Mouse (Mus musculus): ENCODE data around the gene Slc35b2.

Slc35b2 gene

DNA sequence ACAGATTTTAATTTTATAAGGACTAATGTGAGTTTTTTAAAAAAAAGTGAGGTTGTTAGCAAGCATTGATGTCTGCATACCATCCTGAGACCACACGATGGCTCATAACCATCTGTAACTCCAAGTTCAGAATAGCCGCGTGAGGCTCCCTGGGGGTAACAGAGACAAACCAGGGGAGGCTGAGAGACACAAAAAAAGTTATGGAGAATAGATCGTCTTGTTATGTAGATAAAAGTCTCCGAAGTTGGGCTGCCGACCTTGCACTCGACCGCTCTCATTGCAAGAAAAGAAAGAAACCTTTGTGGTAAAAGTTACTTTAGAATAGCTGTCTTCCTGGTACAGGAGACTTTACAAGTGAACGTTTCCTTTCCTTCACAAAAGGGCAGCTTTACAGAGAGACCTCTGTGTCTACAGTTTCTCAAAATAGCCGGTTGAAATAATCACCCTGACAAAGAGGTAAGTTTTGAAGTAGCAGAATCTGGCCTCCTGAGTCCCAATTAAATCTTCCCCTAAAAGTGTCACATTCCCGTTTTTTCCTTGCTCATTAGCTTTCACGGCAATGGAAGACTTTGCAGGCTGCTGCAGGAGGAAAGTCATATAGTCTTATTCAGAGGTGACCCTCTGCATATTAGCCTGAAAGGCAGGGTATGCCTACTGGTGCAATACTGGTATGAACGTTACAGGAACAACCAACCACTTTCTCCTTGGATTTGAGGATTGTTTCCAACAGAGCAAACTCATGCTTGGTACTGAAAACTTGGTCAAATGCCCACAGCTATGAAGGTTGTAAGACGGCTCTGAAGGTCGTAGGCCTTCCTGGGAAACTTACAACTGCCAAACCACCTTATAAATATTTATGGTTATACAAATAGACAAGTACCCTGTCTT lies 43.6 kb downstream of the Slc35b2 start:
- no peak for DNase-seq

DNA sequence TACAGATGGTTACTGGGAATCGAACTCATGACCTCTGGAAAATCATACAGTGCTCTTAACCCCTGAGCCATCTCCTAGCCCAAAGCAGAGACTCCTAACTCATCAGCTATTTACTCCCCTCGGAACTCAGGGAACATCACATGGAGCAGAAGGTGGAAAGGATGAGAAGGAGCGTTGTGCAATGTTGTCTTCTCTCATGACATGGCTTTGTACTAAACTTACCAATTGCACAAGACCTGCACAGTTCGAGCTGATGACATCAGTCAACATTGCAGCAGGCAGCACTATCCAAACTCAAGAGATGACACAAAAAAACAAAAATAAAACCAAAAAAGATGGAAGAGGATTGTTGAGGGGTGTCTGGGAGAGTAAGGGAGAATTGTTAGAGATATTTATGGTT lies 44.7 kb downstream of the Slc35b2 start:
- no peak for DNase-seq

DNA sequence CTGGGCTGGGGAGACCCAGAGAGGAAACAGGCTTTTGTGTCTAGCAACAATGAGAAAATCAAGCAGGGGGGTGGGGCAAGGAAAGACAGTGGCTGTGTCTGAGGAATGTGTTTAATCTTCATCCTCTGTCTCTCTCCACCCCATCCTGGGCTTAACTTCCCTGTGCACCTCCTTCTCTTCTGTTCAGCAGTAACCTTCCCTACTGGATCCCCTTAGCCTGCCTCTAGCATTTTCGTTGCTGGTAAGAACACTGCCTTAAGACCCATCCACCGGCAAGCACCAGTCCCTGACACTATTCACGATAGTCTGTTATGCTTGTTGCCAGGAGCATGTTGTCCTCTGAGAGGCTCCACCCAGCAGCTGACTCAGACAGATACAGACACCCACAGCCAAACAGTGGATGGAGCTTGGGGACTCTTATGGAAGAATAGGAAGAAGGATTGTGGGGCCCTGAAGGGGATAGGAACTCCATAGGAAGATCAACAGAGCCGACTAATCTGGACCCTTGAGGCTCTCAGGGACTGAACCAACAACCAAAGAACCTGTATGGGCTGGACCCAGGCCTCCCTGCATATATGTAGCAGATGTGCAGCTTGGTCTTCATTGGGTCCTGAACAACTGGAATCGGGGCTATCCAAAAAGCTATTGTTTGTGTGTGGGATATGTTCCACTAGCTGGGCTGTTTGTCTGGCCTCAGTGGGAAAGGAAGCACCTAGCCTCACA lies 46.6 kb downstream of the Slc35b2 start:
- DNase-seq, result peak; percentile 51

DNA sequence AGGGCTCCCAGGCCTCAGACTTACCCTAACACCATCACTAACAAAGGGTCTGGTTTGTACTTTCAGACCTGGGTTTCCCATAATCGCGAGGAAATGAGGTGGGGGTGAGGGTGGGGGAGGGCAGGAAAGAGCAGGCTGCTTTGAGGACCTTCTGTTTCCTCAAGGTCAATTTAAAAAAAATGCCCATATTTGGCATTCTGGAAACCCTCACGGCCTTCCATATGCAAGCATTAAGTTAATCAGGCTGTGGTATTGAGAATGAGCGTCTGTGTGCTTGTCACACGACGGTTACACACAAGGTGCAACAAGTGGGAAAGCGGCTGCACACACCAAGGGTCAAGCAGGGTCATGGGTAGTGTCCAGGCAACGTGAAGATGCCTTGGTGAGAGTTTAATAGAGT lies 48.3 kb downstream of the Slc35b2 start:
- DNase-seq, result no peak

DNA sequence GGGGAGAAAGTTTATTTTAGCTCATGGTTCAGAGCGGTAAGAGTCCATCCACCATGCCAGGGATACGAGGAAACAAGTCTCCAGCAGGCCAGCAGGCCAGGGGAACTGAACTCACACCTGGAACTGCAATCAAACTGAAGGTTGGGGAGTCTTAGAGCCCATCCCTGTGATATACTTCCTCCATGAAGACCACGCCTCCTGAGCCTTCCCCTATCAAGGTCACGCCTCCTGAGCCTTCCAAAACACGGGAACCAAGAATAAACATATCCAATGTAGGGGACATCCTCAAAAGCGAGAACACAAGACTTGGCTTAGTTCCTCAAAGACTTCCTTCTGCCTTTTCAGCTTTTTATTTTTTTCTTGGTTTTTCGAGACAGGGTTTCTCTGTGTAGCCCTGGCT lies 49.2 kb downstream of the Slc35b2 start:
- no peak for DNase-seq

DNA sequence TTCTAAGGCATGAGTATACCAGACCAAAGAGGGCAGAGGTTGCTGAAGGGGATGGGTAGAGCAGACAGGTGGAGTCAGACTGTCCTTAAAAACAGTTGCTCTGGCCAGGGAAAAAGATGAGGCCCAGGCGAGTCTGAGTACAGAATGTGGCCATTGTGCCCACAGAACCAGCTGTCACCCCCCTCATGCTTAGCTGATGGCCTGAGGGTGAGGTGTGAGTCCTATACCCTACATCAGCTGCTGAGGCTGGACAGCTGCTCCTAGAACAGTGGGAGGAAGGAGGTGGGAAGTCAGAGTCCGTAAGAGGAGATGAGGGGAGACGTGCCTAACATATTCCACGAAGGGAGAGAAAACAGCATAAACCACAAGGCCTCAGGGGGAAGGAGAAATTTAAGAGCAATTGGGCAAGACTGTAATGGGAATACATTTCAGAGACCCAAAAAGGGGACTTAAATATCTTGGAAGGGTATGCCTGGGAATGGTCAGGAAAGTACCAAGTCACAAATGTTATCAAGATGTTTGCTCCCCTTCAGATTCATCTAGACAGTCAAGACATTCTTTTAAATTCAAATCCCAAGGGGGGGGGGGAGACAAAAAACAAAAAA lies 52.5 kb downstream of the Slc35b2 start:
- no peak for DNase-seq

DNA sequence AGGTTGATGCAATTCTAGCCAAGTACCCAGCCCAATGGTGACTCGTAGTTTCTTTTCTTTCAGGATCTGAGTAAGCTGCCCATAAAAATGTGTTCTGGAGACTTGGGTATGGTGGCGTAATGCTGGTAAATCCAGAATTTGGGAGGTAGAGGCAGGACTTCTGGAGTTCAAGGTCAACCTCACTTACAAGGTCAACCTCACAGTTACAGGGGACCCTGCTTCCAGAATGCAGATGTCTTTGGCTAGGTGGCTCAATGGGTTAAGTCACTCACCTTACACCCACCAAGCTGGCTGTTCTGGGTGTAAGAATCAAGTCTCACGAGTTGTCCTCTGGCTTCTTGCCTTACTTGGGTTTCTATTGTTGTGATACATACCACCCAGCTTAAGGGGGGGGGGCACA lies 53.0 kb downstream of the Slc35b2 start:
- no peak for DNase-seq
